Mouse (Mus musculus): ENCODE data around the gene Mpig6b. TPM values are rescaled to one million over a fixed set of nuclear protein-coding genes. Genes with fewer than 3 reads are reported as not detected.

Mpig6b gene
- total and polyA plus RNA-seq, 2 experiments = 0.18 TPM; not detected in 1

GRCm38 (mm10) chr17:35052271-35052798, 13.6 kb downstream of the Mpig6b start:
- no peak for DNase-seq (ENCODE audit: extremely low read depth, low read depth, low spot score)
- no peak overlapping the region; the same call in 1 of the 2 replicates for H3K9ac ChIP-seq (ENCODE audit: low read depth, low read length)
- H3K27ac ChIP-seq (replicated peaks; ENCODE audit: insufficient read depth, low read depth, low read length) = 0 out of 2 replicates have a peak overlapping the region, but pooled peaks have one; percentile 17
- WGBS = 75% methylated on average over 12 of the region's 12 CpGs
- peaks cover 10% of the 10 kb centered on the region; the same call in 1 of the 2 replicates for H3K36me3 ChIP-seq (ENCODE audit: control insufficient read depth, insufficient read depth, low read length)
- no peak overlapping the region for H3K4me3 ChIP-seq (ENCODE audit: insufficient read depth, low read depth, low read length)
- no peaks in the 10 kb centered on the region for H3K27me3 ChIP-seq (ENCODE audit: control insufficient read depth, insufficient read depth, low read length)
- H3K4me1 ChIP-seq (ENCODE audit: control insufficient read depth, insufficient read depth, low read length) = peaks cover 11% of the 10 kb centered on the region
- H3K79me2 ChIP-seq (ENCODE audit: control insufficient read depth, insufficient read depth, low read length) = no peaks in the 10 kb centered on the region
- TF ChIP-seq CTCF (IDR thresholded peaks at IDR 0.05; ENCODE audit: low read depth, low read length) = no peak
- TF ChIP-seq POLR2A (IDR thresholded peaks at IDR 0.05; ENCODE audit: extremely low read depth, insufficient read depth, low read length) = no peak

DNA sequence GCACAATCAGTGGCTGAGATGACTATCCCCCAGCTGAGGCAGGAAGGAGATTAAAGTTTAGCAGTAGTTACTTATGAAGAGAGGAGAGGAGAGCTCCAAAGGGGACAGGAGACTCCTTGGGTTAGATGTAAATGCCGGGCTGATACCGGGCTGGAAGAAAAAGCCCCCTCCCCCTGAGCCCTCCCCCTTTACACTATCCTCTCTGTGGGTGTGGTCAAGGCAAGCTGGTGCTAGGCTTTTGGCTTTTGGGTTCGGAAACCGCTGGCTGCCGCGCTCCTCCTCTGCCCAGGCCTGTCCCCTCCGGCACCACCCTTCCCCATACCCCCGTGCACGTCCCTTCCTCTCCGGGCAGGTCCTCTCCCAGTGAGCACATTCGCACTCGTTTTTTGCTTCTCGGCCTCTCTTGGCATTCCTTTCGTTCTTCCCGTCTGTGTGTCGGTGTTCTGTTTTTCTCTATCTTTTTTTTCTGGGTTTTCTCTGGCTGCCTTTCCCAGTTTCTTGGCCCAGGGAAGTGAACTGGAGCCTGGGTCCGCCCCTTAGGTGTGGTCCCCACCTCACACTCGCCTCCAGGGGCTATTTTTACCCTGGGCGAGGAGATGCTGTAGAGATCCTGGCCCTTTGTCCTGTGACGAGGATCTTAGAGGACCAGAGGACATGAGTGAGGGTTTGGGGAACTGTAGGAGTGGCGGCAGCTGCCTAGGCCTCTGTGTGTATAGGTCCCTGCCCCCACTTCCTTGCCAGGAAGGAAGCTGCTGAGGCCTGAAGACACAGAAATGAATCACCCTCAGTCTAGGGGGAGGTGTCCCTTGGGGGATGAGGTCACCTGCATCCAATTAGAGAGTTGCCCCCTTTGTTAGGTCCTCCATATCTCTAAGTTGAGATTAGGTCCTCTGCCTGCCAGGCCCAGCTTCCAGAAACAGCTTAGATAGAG, 14.6 kb downstream of the Mpig6b start:
- H3K4me3 ChIP-seq (ENCODE audit: insufficient read depth, low read depth, low read length) = peak overlapping the region; percentile 68
- TF ChIP-seq POLR2A (IDR thresholded peaks at IDR 0.05; ENCODE audit: extremely low read depth, insufficient read depth, low read length) (0 out of 2 replicates have a peak, but pooled peaks have one; percentile 26), CTCF (IDR thresholded peaks at IDR 0.05; ENCODE audit: low read depth, low read length) (no peak)
- peak overlapping the region; percentile 80 for H3K27ac ChIP-seq (replicated peaks; ENCODE audit: insufficient read depth, low read depth, low read length)
- H3K4me1 ChIP-seq (ENCODE audit: control insufficient read depth, insufficient read depth, low read length) = peaks cover 12% of the 10 kb centered on the region
- peak overlapping the region; percentile 78 for H3K9ac ChIP-seq (ENCODE audit: low read depth, low read length)
- no peaks in the 10 kb centered on the region for H3K79me2 ChIP-seq (ENCODE audit: control insufficient read depth, insufficient read depth, low read length)
- H3K36me3 ChIP-seq (ENCODE audit: control insufficient read depth, insufficient read depth, low read length) = peaks cover 9% of the 10 kb centered on the region; the same call in 1 of the 2 replicates
- no peaks in the 10 kb centered on the region for H3K27me3 ChIP-seq (ENCODE audit: control insufficient read depth, insufficient read depth, low read length)
- peak; percentile 42 for DNase-seq (ENCODE audit: extremely low read depth, low read depth, low spot score)
- 59% methylated on average over 21 of the region's 21 CpGs for WGBS

DNA sequence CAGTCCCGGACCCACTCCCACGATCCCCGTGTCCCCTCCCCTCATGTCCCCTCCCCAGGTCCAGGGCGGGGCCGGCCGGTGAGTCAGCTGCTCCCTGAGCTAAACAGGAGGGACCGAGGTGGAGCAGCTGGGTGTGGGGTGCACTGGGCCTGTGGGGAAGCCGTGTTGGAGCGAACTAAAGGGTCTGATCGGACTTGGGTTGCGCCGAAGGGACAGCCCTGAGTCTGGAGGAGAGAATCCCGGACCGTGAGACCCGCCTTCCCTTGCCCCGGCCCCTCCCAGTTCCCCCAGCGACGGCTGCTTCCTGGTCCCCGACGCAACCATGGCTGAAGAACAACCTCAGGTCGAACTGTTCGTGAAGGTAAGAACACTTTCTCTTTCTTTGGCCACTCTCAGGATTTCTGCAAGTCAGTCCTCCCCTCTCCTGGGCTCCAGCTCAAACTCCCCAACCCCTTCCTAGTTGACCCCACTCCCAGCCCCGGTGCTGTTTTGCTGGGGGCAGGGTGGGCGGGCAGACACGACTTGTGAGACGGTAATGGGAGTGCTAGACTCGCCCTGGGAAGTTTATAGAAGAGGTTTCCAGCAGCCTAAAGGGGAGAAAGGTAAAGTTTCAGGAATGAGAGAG, 15.7 kb downstream of the Mpig6b start:
- TF ChIP-seq CTCF (IDR thresholded peaks at IDR 0.05; ENCODE audit: low read depth, low read length) = no peak
- no peak for TF ChIP-seq POLR2A (IDR thresholded peaks at IDR 0.05; ENCODE audit: extremely low read depth, insufficient read depth, low read length)
- peaks cover 15% of the 10 kb centered on the region for H3K4me1 ChIP-seq (ENCODE audit: control insufficient read depth, insufficient read depth, low read length)
- peak overlapping the region; percentile 56 for H3K27ac ChIP-seq (replicated peaks; ENCODE audit: insufficient read depth, low read depth, low read length)
- peaks cover 8% of the 10 kb centered on the region; the same call in 1 of the 2 replicates for H3K36me3 ChIP-seq (ENCODE audit: control insufficient read depth, insufficient read depth, low read length)
- H3K4me3 ChIP-seq (ENCODE audit: insufficient read depth, low read depth, low read length) = peak overlapping the region; percentile 75
- 1% methylated on average over 27 of the region's 27 CpGs for WGBS
- H3K79me2 ChIP-seq (ENCODE audit: control insufficient read depth, insufficient read depth, low read length) = no peaks in the 10 kb centered on the region
- DNase-seq (ENCODE audit: extremely low read depth, low read depth, low spot score) = peak; percentile 33
- H3K27me3 ChIP-seq (ENCODE audit: control insufficient read depth, insufficient read depth, low read length) = no peaks in the 10 kb centered on the region
- peak overlapping the region; percentile 77 for H3K9ac ChIP-seq (ENCODE audit: low read depth, low read length)

GRCm38 (mm10) chr17:35049561-35050016, 16.4 kb downstream of the Mpig6b start, which contains the start of gene Clic1:
TSS of gene Clic1 (plus strand) at chr17:35049966.
- no peaks in the 10 kb centered on the region for H3K79me2 ChIP-seq (ENCODE audit: control insufficient read depth, insufficient read depth, low read length)
- H3K36me3 ChIP-seq (ENCODE audit: control insufficient read depth, insufficient read depth, low read length) = peaks cover 4% of the 10 kb centered on the region; the same call in 1 of the 2 replicates
- 9% methylated on average over 9 of the region's 11 CpGs for WGBS
- H3K4me1 ChIP-seq (ENCODE audit: control insufficient read depth, insufficient read depth, low read length) = peaks cover 16% of the 10 kb centered on the region
- H3K4me3 ChIP-seq (ENCODE audit: insufficient read depth, low read depth, low read length) = peak within 1 kb of the TSS; percentile 75
- H3K9ac ChIP-seq (ENCODE audit: low read depth, low read length) = peak within 1 kb of the TSS; percentile 77
- peak; percentile 16 for DNase-seq (ENCODE audit: extremely low read depth, low read depth, low spot score)
- no peaks in the 10 kb centered on the region for H3K27me3 ChIP-seq (ENCODE audit: control insufficient read depth, insufficient read depth, low read length)
- H3K27ac ChIP-seq (replicated peaks; ENCODE audit: insufficient read depth, low read depth, low read length) = peak within 1 kb of the TSS; percentile 56
- no peak for TF ChIP-seq POLR2A (IDR thresholded peaks at IDR 0.05; ENCODE audit: extremely low read depth, insufficient read depth, low read length)
- TF ChIP-seq CTCF (IDR thresholded peaks at IDR 0.05; ENCODE audit: low read depth, low read length) = 0 out of 2 replicates have a peak, but pooled peaks have one; percentile 16

DNA sequence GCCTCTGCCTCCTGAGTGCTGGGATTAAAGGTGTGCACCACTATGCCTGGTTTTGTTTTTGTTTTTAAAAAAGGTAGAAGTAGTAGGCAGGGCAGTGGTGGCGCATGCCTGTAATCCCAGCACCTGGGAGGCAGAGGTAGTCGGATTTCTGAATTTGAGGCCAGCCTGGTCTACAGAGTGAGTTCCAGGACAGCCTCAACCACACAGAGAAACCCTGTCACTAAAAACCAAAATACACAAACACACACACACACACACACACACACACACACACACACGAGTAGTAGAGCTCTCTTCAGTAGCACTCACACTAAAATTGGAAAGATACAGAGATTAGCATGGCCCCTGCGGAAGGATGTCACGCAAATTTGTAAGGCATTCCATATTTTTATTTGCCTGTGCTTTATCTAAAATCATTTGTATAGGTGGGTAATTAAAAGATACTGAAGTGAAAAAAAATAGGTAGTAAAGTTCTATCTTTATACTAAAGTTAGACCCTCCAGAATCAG, 17.0 kb downstream of the Mpig6b start:
- Histone ChIP-seq H3K27me3 (ENCODE audit: control insufficient read depth, insufficient read depth, low read length) (no peaks in the 10 kb centered on the region), H3K4me1 (ENCODE audit: control insufficient read depth, insufficient read depth, low read length) (peaks cover 16% of the 10 kb centered on the region), H3K4me3 (ENCODE audit: insufficient read depth, low read depth, low read length) (no peak overlapping the region), H3K36me3 (ENCODE audit: control insufficient read depth, insufficient read depth, low read length) (peaks cover 4% of the 10 kb centered on the region; the same call in 1 of the 2 replicates), H3K27ac (replicated peaks; ENCODE audit: insufficient read depth, low read depth, low read length) (peak overlapping the region; percentile 51), H3K9ac (ENCODE audit: low read depth, low read length) (no peak overlapping the region), H3K79me2 (ENCODE audit: control insufficient read depth, insufficient read depth, low read length) (no peaks in the 10 kb centered on the region)
- no peak for TF ChIP-seq CTCF (IDR thresholded peaks at IDR 0.05; ENCODE audit: low read depth, low read length)
- no peak for TF ChIP-seq POLR2A (IDR thresholded peaks at IDR 0.05; ENCODE audit: extremely low read depth, insufficient read depth, low read length)
- WGBS = 64% methylated on average over 5 of the region's 5 CpGs
- no peak for DNase-seq (ENCODE audit: extremely low read depth, low read depth, low spot score)
